Mouse (Mus musculus) layer of hippocampus, adult 2 months (tissue): ENCODE results near the gene Dnal4. TPM values are rescaled to one million over a fixed set of nuclear protein-coding genes. Genes with fewer than 3 reads are reported as not detected.

Experiments
- DNase-seq, 2 experiments: peaks; one replicate each; pipeline ENCODE4 v3.0.0; 2022; ENCODE audit warnings: low spot score in 2 of 2
- H3K27ac ChIP-seq: fragments of 200-600 bp; 2 replicates; pipeline ENCODE4 v1.8.1; 2022
- H3K4me3 ChIP-seq: fragments of 200-600 bp; 2 replicates; pipeline ENCODE4 v1.8.1; 2022; ENCODE audit warnings: mild to moderate bottlenecking
- CTCF ChIP-seq: fragments of 200-600 bp; conservative IDR thresholded peaks from 2 replicates; pipeline ENCODE4 v1.8.1; 2022; ENCODE audit warnings: antibody characterized with exemption, mild to moderate bottlenecking, moderate library complexity
- total RNA-seq, 2 experiments: library from RNA; stranded (reverse); gene quantifications; 2 replicates each; pipeline ENCODE4 v1.2.3; 2021

Gene Dnal4
- total RNA-seq, 2 experiments from 2014 or later = 55.5 to 64.8 TPM

GRCm38 (mm10) chr15:79766586-79767071 is 11.0 kb downstream of the Dnal4 start:
- Histone ChIP-seq H3K27ac (peak overlapping the region; percentile 92), H3K4me3 (no peak overlapping the region)
- DNase-seq = peak in 1 of 2 experiments; percentile 62
- no peak for TF ChIP-seq CTCF

GRCm38 (mm10) chr15:79766168-79766567 is 11.5 kb downstream of the Dnal4 start:
- no peak for TF ChIP-seq CTCF
- DNase-seq = no peak
- H3K4me3 ChIP-seq = no peak overlapping the region
- H3K27ac ChIP-seq = peak overlapping the region; percentile 92

- Histone ChIP-seq H3K27ac (peak overlapping the region; percentile 92), H3K4me3 (no peak overlapping the region)
- no peak for TF ChIP-seq CTCF
- no peak for DNase-seq
Measured at GRCm38 (mm10) chr15:79765361-79765760, 12.3 kb downstream of the Dnal4 start.

GRCm38 (mm10) chr15:79764539-79765267 is 12.9 kb downstream of the Dnal4 start:
- DNase-seq = peak; percentile 61 to 86
- H3K27ac ChIP-seq = peak overlapping the region; percentile 92
- H3K4me3 ChIP-seq = no peak overlapping the region
- TF ChIP-seq CTCF = no peak

- no peak for DNase-seq
- peak; percentile 56 for TF ChIP-seq CTCF
- Histone ChIP-seq H3K27ac (peak overlapping the region; percentile 92), H3K4me3 (no peak overlapping the region; the same call in 1 of the 2 replicates)
Measured at GRCm38 (mm10) chr15:79763601-79764246, 13.9 kb downstream of the Dnal4 start.

DNA sequence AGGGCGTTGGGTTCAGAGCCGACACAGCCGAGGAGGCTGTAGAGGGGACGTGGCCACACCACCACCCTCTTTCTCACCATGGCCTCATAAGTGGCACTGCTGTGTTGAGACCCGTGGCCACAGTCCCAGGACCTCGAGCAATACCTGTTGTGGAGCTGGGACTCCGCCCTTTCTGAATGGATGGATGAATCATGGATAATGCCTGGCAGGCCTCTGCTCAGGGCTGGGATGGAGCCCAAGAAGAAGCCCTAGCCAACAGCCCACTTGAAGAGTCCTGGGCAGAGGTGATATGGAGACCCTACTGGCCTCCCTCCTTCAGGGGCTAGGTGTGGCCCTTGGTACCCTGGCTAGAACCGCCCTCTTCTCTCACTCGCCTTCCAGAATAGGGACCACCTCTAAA is 14.6 kb downstream of the Dnal4 start:
- no peak overlapping the region for H3K4me3 ChIP-seq
- H3K27ac ChIP-seq = peak overlapping the region; percentile 92
- no peak for TF ChIP-seq CTCF
- DNase-seq = no peak

DNA sequence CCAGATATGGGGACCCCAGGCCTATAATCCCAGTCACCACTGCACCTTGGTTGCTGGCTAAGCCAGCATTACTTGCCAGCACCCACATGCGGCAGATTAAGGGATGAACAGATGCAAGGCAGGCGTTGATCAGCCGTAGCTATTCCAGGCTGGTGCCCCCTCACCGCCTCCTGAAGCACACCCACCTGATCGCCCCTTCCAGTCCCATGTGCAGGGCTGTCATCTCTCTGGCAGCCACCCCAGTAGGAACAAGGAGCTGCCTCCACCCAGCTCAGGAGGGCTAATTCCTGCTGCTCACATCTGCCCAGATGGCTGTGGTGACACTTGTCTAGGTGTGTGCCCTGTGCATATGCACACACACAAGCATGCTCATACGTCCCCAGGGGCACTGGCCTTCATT is 16.7 kb downstream of the Dnal4 start:
- peak overlapping the region; percentile 92 for H3K27ac ChIP-seq
- DNase-seq = no peak
- no peak; the same call in 1 of the 2 replicates for TF ChIP-seq CTCF
- no peak overlapping the region for H3K4me3 ChIP-seq

DNA sequence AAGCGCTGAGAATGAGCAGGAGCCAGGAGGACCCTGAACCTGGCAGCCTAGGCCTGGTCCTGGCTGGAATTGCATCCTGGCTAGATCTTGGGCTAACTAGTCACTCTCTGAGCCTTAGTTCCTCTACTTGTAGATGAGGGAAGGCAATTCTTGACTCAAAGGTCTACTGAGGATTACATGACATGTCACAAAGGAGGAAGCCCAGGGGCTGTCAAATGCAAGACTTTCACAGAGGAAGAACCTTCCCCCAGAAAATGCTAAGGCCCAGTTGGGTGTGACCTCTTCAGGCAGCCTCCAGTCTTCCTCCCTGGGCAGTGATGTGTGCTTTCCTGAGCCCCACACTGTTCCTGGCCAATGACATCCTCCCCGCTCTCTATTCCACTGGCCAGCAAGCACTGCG is 20.5 kb downstream of the Dnal4 start:
- peak in 1 of 2 experiments; percentile 9 for DNase-seq
- no peak for TF ChIP-seq CTCF
- no peak overlapping the region for H3K4me3 ChIP-seq
- H3K27ac ChIP-seq = peak overlapping the region; percentile 71

DNA sequence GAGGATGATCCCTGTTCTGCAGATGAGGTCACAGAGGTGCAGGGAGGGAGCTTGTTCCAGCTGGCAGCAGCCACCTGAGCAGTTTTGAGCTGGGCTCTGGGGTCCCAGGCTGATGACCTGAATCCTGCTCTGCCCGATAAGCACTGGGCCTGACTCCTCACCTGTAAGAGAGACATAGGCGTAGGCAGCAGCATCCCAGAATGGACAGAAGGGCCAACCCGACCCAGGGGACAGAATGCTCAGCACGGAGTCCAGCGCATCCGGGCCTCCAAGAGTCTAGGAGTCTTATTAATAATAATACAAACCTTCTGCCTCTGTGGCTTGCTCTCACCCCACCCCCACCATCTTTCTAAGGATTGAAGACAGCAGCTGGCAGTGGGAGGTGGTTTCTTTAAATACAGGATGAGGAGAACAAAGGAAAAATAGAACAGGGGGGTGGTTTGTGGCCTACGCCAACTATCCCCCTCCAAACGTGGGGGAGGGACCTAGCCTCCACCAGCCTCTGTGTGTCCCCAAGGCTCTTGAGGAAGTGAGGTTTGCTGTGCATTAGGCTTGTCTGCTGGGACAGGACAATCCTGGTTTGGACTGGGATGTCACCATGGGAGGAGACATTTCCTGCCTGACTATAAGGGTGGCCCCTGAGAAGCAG is 21.5 kb downstream of the Dnal4 start:
- H3K27ac ChIP-seq = peak overlapping the region; percentile 71
- no peak for TF ChIP-seq CTCF
- H3K4me3 ChIP-seq = no peak overlapping the region
- peak in 1 of 2 experiments; percentile 55 for DNase-seq

DNA sequence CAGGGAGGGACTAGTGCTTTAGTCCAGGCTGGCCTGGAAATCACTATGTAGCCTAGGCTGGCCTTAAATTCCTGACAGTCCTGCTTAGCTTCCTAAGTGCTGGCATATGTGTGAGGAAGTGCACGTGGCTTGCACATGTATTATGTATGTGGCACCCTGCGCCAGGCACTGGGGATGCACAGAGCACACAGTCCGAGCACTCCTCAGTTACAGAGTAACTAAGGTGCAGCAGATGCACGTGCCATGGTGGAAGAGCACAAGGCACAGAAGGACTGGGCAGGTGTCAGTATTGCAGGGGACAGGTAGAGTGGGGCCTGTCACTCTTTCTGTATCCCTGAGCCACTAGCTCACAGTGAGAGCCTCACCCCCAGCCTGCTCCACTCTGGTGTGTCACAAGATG is 22.5 kb downstream of the Dnal4 start:
- DNase-seq = no peak
- TF ChIP-seq CTCF = no peak
- Histone ChIP-seq H3K4me3 (no peak overlapping the region), H3K27ac (peak overlapping the region; percentile 71; the same call in 1 of the 2 replicates)

DNA sequence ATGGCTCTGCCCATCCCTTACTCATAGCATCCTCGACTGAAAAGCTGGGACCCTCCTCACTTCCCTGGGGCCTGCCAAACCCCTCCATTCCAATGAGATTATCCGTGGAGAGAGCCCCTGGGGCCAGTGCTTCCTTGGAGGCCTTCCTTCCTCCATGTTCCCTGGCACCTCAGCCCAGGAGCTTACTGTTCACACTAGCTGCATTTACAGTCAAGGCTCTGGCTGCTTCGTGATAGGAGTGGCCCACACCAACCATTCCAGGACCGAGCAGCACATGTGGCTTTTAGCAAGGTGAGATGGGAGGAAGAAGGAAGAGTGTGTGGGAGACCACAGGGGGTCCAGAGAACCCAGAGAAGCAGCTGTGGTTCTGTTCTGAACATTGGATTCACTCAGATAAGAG is 23.8 kb downstream of the Dnal4 start:
- Histone ChIP-seq H3K4me3 (no peak overlapping the region), H3K27ac (peak overlapping the region; percentile 3; the same call in 1 of the 2 replicates)
- no peak for DNase-seq
- TF ChIP-seq CTCF = no peak

GRCm38 (mm10) chr15:79753420-79753752 is 24.3 kb downstream of the Dnal4 start:
- no peak; the same call in 1 of the 2 replicates for TF ChIP-seq CTCF
- no peak overlapping the region for H3K4me3 ChIP-seq
- no peak for DNase-seq
- H3K27ac ChIP-seq = peak overlapping the region; percentile 3; the same call in 1 of the 2 replicates
